Mouse (Mus musculus) CH12.LX (cell line): ENCODE measurements around the gene Btbd9. TPM values are rescaled to one million over a fixed set of nuclear protein-coding genes. Genes with fewer than 3 reads are reported as not detected.

ENCODE experiments used
- DNase-seq: peaks from one replicate; pipeline ENCODE4 v3.0.0-alpha.2; 2013; ENCODE audit errors: extremely low read depth
- H3K27ac ChIP-seq: 2 replicates; pipeline ENCODE4 v1.5.1; 2012; ENCODE audit warnings: low read depth, mild to moderate bottlenecking, control low read depth, moderate library complexity; ENCODE audit not compliant: insufficient read depth
- H3K27me3 ChIP-seq: replicated peaks from 2 replicates; pipeline ENCODE3; 2012; ENCODE audit warnings: inconsistent platforms
- H3K36me3 ChIP-seq, 2 experiments: replicated peaks in 1 of 2; 2 replicates each; pipeline versions ENCODE3 to v1.6.1; 2012; ENCODE audit warnings: inconsistent platforms in 1 of 2, low read length in 1 of 2, mild to moderate bottlenecking in 1 of 2, mixed read lengths in 1 of 2, moderate library complexity in 1 of 2; ENCODE audit not compliant: control insufficient read depth in 1 of 2, insufficient read depth in 1 of 2
- H3K4me1 ChIP-seq, 2 experiments: 2 replicates each; pipeline ENCODE4 v1.6.1; 2012; ENCODE audit warnings: inconsistent platforms in 1 of 2, moderate library complexity in 1 of 2; ENCODE audit not compliant: insufficient read depth in 2 of 2, control insufficient read depth in 1 of 2
- H3K4me2 ChIP-seq: 2 replicates; pipeline ENCODE4 v1.6.1; 2012; ENCODE audit warnings: low read depth, mild to moderate bottlenecking, control low read depth; ENCODE audit not compliant: poor library complexity, insufficient read depth, severe bottlenecking
- H3K4me3 ChIP-seq, 3 experiments: fragments of 150-350 bp in 1 of 3; sonication (generic) in 1 of 3; replicated peaks in 1 of 3; 2 replicates each; pipeline versions ENCODE3 to v1.5.1; 2011 to 2012; ENCODE audit warnings: low read depth in 2 of 3, low read length in 2 of 3, mild to moderate bottlenecking in 2 of 3, moderate library complexity in 2 of 3, control low read depth in 1 of 3, improper control_type of control experiment in 1 of 3, inconsistent platforms in 1 of 3, mixed read lengths in 1 of 3; ENCODE audit not compliant: poor library complexity in 1 of 3
- H3K79me2 ChIP-seq: replicated peaks from 2 replicates; pipeline ENCODE4 v1.6.1; 2012; ENCODE audit warnings: mild to moderate bottlenecking, moderate library complexity; ENCODE audit not compliant: control insufficient read depth, poor library complexity, insufficient read depth, severe bottlenecking; ENCODE audit errors: extremely low read depth
- H3K9ac ChIP-seq: 2 replicates; pipeline ENCODE4 v1.6.1; 2012; ENCODE audit warnings: low read depth, mild to moderate bottlenecking, control low read depth, moderate library complexity; ENCODE audit not compliant: insufficient read depth
- H3K9me3 ChIP-seq: replicated peaks from 2 replicates; pipeline ENCODE3; 2012; ENCODE audit warnings: low read length, inconsistent platforms, mixed read lengths
- BHLHE40 ChIP-seq: IDR thresholded peaks from 2 replicates; pipeline ENCODE4 v1.6.1; 2011; ENCODE audit warnings: mild to moderate bottlenecking, low read depth, low read length, improper control_type of control experiment
- CHD1 ChIP-seq: IDR thresholded peaks from 2 replicates; pipeline ENCODE4 v1.6.1; 2012; ENCODE audit warnings: low read depth, low read length, improper control_type of control experiment, inconsistent platforms
- CTCF ChIP-seq, 2 experiments: IDR thresholded peaks in 1 of 2; conservative IDR thresholded peaks in 1 of 2; 2 replicates each; pipeline ENCODE4 v1.5.1; 2011 to 2012; ENCODE audit warnings: low read depth in 2 of 2, low read length in 2 of 2, improper control_type of control experiment in 1 of 2, inconsistent platforms in 1 of 2, mild to moderate bottlenecking in 1 of 2, moderate library complexity in 1 of 2
- ELF1 ChIP-seq: IDR thresholded peaks from 2 replicates; pipeline ENCODE4 v1.6.1; 2014; ENCODE audit warnings: low read depth, mild to moderate bottlenecking, inconsistent platforms, low read length, improper control_type of control experiment
- EP300 ChIP-seq: IDR thresholded peaks from 2 replicates; pipeline ENCODE4 v1.6.1; 2011; ENCODE audit warnings: low read length, improper control_type of control experiment
- HCFC1 ChIP-seq: IDR thresholded peaks from 2 replicates; pipeline ENCODE4 v1.6.1; 2012; ENCODE audit warnings: low read depth, mild to moderate bottlenecking, inconsistent platforms, low read length, improper control_type of control experiment
- JUND ChIP-seq: conservative IDR thresholded peaks from 2 replicates; pipeline ENCODE4 v1.6.1; 2011; ENCODE audit warnings: low read depth, low read length, improper control_type of control experiment
- MAFK ChIP-seq: IDR thresholded peaks from 2 replicates; pipeline ENCODE4 v1.6.1; 2011; ENCODE audit warnings: low read length, improper control_type of control experiment; ENCODE audit not compliant: insufficient replicate concordance
- MAX ChIP-seq: IDR thresholded peaks from 2 replicates; pipeline ENCODE4 v1.6.1; 2011; ENCODE audit warnings: low read length, improper control_type of control experiment
- MAZ ChIP-seq: IDR thresholded peaks from 2 replicates; pipeline ENCODE4 v1.6.1; 2012; ENCODE audit warnings: low read depth, mild to moderate bottlenecking, inconsistent platforms, low read length, improper control_type of control experiment, moderate library complexity
- MYC ChIP-seq: IDR thresholded peaks from 2 replicates; pipeline ENCODE4 v1.6.1; 2011; ENCODE audit warnings: low read depth, mild to moderate bottlenecking, improper control_type of control experiment, low read length
- NELFE ChIP-seq: IDR thresholded peaks from 2 replicates; pipeline ENCODE4 v1.6.1; 2011; ENCODE audit warnings: low read depth, low read length, improper control_type of control experiment
- PAX5 ChIP-seq: IDR thresholded peaks from 2 replicates; pipeline ENCODE4 v1.6.1; 2012; ENCODE audit warnings: low read length, inconsistent platforms, mixed read lengths
- POLR2AphosphoS2 ChIP-seq: IDR thresholded peaks from 2 replicates; pipeline ENCODE4 v1.6.1; 2011; ENCODE audit warnings: low read depth, low read length, improper control_type of control experiment
- RCOR1 ChIP-seq: conservative IDR thresholded peaks from 2 replicates; pipeline ENCODE4 v1.6.1; 2012; ENCODE audit warnings: low read depth, mild to moderate bottlenecking, inconsistent platforms, low read length, improper control_type of control experiment
- UBTF ChIP-seq: IDR thresholded peaks from 2 replicates; pipeline ENCODE4 v1.6.1; 2012; ENCODE audit warnings: low read depth, mild to moderate bottlenecking, inconsistent platforms, low read length, improper control_type of control experiment, moderate library complexity
- USF1 ChIP-seq: IDR thresholded peaks from 2 replicates; pipeline ENCODE4 v1.6.1; 2014; ENCODE audit warnings: low read depth, mild to moderate bottlenecking, inconsistent platforms, low read length, improper control_type of control experiment
- ZC3H11A ChIP-seq: IDR thresholded peaks from 2 replicates; pipeline ENCODE4 v1.6.1; 2012; ENCODE audit warnings: low read depth, mild to moderate bottlenecking, inconsistent platforms, low read length, improper control_type of control experiment
- ZKSCAN1 ChIP-seq: IDR thresholded peaks from 2 replicates; pipeline ENCODE4 v1.6.1; 2012; ENCODE audit warnings: low read depth, inconsistent platforms, low read length, improper control_type of control experiment, borderline replicate concordance
- ZMIZ1 ChIP-seq: IDR thresholded peaks from 2 replicates; pipeline ENCODE4 v1.6.1; 2012; ENCODE audit warnings: low read depth, mild to moderate bottlenecking, inconsistent platforms, low read length, improper control_type of control experiment
- ZNF384 ChIP-seq: IDR thresholded peaks from 2 replicates; pipeline ENCODE4 v1.6.1; 2012; ENCODE audit warnings: low read depth, low read length, improper control_type of control experiment, inconsistent platforms
- dilution Hi-C: fragments of 300-500 bp; cut with MboI; formaldehyde crosslinking; loops from 2 replicates; pipeline ENCODE4 v1.14.3; 2020; ENCODE audit warnings: low sequenced_read_pairs; ENCODE audit not compliant: extremely low pct_unique_long_range_greater_than_20kb, extremely low pct_ligation_motif_present
- in situ Hi-C: fragments of 300-500 bp; cut with MboI; formaldehyde crosslinking; loops from 3 replicates; pipeline ENCODE4 v1.14.3; 2019; ENCODE audit warnings: low sequenced_read_pairs, low pct_ligation_motif_present, low pct_unique_long_range_greater_than_20kb, mixed read lengths
- polyA plus RNA-seq: library from polyadenylated mRNA; unstranded; fragments of >175 nt; gene quantifications from 2 replicates; pipeline ENCODE4 v1.2.1, GENCODE M21; 2012; ENCODE audit warnings: low read depth; ENCODE audit not compliant: insufficient read length
- total RNA-seq, 2 experiments: library from RNA; depleted of rRNA; stranded (reverse); fragments of 300-350 nt in 1 of 2; fragments of >200 nt in 1 of 2; gene quantifications; 2 replicates each; pipeline ENCODE4 v1.2.3; 2012 to 2014

Btbd9 gene
- total and polyA plus RNA-seq, 3 experiments, result 19.3 to 25.4 (median 20.0) TPM

DNA sequence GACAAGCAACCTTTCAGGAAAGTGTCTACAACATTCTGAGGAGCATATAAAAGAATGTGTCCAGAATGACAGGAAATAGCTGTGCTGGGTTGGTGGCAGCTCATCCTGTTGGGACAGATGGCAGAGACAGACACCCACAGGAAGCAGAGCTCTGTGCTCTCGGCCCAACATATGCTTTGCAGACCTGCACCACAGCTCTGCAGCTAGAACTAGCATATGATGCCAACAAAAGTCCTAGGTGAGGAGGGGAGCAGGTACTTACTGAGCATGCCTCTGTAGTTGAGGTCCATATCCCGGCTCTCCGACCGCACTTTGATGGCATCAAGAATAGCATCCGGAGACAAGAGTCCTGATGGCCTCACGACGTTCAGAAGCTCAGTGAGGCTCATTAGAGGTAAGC, 51.8 kb downstream of the Btbd9 start:
- Histone ChIP-seq H3K79me2 (no peaks in the 10 kb centered on the region), H3K4me2 (no peak overlapping the region), H3K4me3 (no peak overlapping the region), H3K27ac (no peak overlapping the region), H3K9me3 (no peaks in the 10 kb centered on the region), H3K4me1 (peaks cover 0 to 7% of the 10 kb centered on the region in 2 experiments; a peak in 1 of 4 replicates), H3K36me3 (peaks cover 10 to 44% of the 10 kb centered on the region in 2 experiments), H3K27me3 (no peaks in the 10 kb centered on the region), H3K9ac (no peak overlapping the region)
- dilution Hi-C loops, result no loop called here
- in situ Hi-C loops, result no loop called here
- TF ChIP-seq HCFC1, result no peak
- TF ChIP-seq POLR2AphosphoS2, result no peak
- TF ChIP-seq NELFE, result no peak
- TF ChIP-seq BHLHE40, result no peak
- no peak for TF ChIP-seq ZNF384
- no peak for TF ChIP-seq UBTF
- no peak for TF ChIP-seq CHD1
- no peak for TF ChIP-seq CTCF (conservative IDR thresholded peaks at IDR 0.05 in 1 of 2, IDR thresholded peaks at IDR 0.05 in 1 of 2; ENCODE audit: low read depth in 2 of 2, low read length in 2 of 2)
- TF ChIP-seq MYC, result no peak
- TF ChIP-seq MAZ, result no peak
- no peak for TF ChIP-seq ELF1
- no peak for TF ChIP-seq MAFK
- no peak for TF ChIP-seq EP300
- no peak for TF ChIP-seq RCOR1
- TF ChIP-seq MAX, result no peak
- TF ChIP-seq ZC3H11A, result no peak
- TF ChIP-seq PAX5, result no peak
- no peak for TF ChIP-seq ZMIZ1
- TF ChIP-seq USF1, result no peak
- no peak for DNase-seq

DNA sequence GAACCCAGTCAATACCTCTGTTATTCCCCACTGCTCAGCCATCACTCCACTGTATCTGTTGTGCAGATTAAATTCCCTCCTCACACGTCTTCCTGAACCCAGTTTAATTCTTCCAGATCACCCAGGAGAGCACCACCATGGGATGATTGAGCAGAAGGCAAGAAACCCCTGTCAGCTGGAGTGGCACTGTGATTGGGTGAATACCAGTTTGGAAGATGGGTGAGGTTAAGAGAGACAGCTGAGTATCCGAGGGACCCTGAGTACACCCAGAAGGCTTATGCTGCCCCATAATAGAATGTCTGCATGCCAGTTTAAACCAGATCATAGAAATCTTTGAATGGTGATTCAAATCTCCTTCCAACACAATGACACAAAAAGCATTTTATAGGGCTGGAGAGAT, 52.5 kb downstream of the Btbd9 start:
- in situ Hi-C loops, result no loop called here
- Histone ChIP-seq H3K36me3 (peaks cover 10 to 42% of the 10 kb centered on the region in 2 experiments), H3K4me1 (peaks cover 0 to 7% of the 10 kb centered on the region in 2 experiments; a peak in 1 of 4 replicates), H3K27ac (no peak overlapping the region), H3K79me2 (no peaks in the 10 kb centered on the region), H3K4me2 (no peak overlapping the region), H3K4me3 (no peak overlapping the region), H3K9ac (no peak overlapping the region), H3K27me3 (no peaks in the 10 kb centered on the region), H3K9me3 (no peaks in the 10 kb centered on the region)
- DNase-seq, result no peak
- dilution Hi-C loops, result no loop called here
- TF ChIP-seq JUND, result no peak
- TF ChIP-seq ZKSCAN1, result no peak
- TF ChIP-seq ZMIZ1, result no peak
- no peak for TF ChIP-seq EP300
